Mouse (Mus musculus): ENCODE results near the gene Hdac10. TPM values are rescaled to one million over a fixed set of nuclear protein-coding genes. Genes with fewer than 3 reads are reported as not detected.

The Hdac10 gene
- total and polyA plus RNA-seq, 3 experiments, result 23.3 to 26.6 TPM; not detected in 1

- peak overlapping the region; percentile 95 for H3K9ac ChIP-seq (ENCODE audit: control insufficient read depth, low read depth, low read length, poor library complexity, severe bottlenecking)
- H3K27ac ChIP-seq (ENCODE audit: control insufficient read depth, low read depth, low read length), result peak overlapping the region; percentile 45; the same call in 1 of the 2 replicates
- H3K9me3 ChIP-seq (replicated peaks; ENCODE audit: insufficient read depth, low read length), result no peaks in the 10 kb centered on the region
- no peaks in the 10 kb centered on the region for H3K27me3 ChIP-seq (ENCODE audit: control insufficient read depth in 1 of 2, insufficient read depth in 2 of 2, low read length in 2 of 2)
- peaks cover 3% of the 10 kb centered on the region; the same call in 1 of the 2 replicates for H3K79me2 ChIP-seq (ENCODE audit: control insufficient read depth, insufficient read depth, low read length, poor library complexity)
- DNase-seq (ENCODE audit: low read depth, low spot score), result peak; percentile 58
- H3K36me3 ChIP-seq (ENCODE audit: control insufficient read depth in 1 of 2, insufficient read depth in 2 of 2, low read length in 2 of 2), result peaks cover 0 to 5% of the 10 kb centered on the region in 2 experiments; a peak in 1 of 4 replicates
- peaks cover 2% of the 10 kb centered on the region in 2 experiments; a peak in 2 of 4 replicates for H3K4me1 ChIP-seq (ENCODE audit: control insufficient read depth in 1 of 2, insufficient read depth in 2 of 2, low read length in 2 of 2)
- TF ChIP-seq UBTF (IDR thresholded peaks at IDR 0.05; ENCODE audit: borderline replicate concordance, insufficient read depth, low read depth, low read length) (0 out of 2 replicates have a peak, but pooled peaks have one; percentile 70), MXI1 (IDR thresholded peaks at IDR 0.05; ENCODE audit: low read depth, low read length) (0 out of 2 replicates have a peak, but pooled peaks have one; percentile 0), ZC3H11A (IDR thresholded peaks at IDR 0.05; ENCODE audit: low read depth, low read length) (no peak), GATA1 (IDR thresholded peaks at IDR 0.05; ENCODE audit: low read depth, low read length) (no peak)
- peak overlapping the region; percentile 84 to 86 for H3K4me3 ChIP-seq (ENCODE audit: control insufficient read depth in 1 of 2, insufficient read depth in 1 of 2, low read depth in 2 of 2, low read length in 2 of 2)
These were observed 39.0 kb downstream of the Hdac10 start for GRCm38 (mm10) chr15:89089248-89090051.

DNA sequence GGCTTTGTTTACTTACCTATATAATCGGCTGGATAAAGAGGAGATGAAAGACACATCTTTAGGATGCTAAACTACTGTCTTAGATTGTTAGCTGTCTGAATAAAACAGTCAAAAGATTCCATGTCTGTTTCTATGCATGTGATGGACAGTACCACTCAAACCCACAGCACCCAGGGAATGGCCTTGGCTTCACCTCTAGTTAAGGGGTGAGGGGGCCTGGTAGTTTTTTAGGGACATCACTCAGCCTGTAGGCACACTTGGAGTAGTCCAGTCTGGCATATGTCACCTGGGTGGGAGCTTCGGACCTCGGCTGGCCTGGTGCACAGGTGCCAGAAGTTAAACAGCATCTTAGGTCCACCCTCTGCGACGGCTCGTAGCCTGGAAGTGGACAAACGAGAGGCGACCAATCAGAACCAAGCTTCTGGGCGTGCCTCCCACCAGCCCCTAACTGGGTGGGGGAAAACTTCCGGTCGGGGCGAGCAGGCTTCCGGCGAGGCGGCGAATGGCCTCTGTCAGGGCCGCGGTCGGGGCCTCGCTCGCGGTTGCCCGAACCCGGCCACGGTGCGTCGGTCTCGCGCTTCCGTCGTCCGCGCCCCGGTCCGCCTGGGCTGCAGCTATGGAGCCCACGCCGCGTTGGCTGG is 39.8 kb downstream of the Hdac10 start, which contains the start of gene Selenoo:
TSS of gene Selenoo (plus strand) at position 478 of the 641 bp plus-strand sequence.
- peak within 1 kb of the TSS; percentile 95 for H3K9ac ChIP-seq (ENCODE audit: control insufficient read depth, low read depth, low read length, poor library complexity, severe bottlenecking)
- peak; percentile 91 for DNase-seq (ENCODE audit: low read depth, low spot score)
- peaks cover 3% of the 10 kb centered on the region; the same call in 1 of the 2 replicates for H3K79me2 ChIP-seq (ENCODE audit: control insufficient read depth, insufficient read depth, low read length, poor library complexity)
- H3K4me1 ChIP-seq (ENCODE audit: control insufficient read depth in 1 of 2, insufficient read depth in 2 of 2, low read length in 2 of 2), result peaks cover 2% of the 10 kb centered on the region in 2 experiments; a peak in 2 of 4 replicates
- no peaks in the 10 kb centered on the region for H3K27me3 ChIP-seq (ENCODE audit: control insufficient read depth in 1 of 2, insufficient read depth in 2 of 2, low read length in 2 of 2)
- no peaks in the 10 kb centered on the region for H3K9me3 ChIP-seq (replicated peaks; ENCODE audit: insufficient read depth, low read length)
- H3K36me3 ChIP-seq (ENCODE audit: control insufficient read depth in 1 of 2, insufficient read depth in 2 of 2, low read length in 2 of 2), result no peaks in the 10 kb centered on the region; a peak in 1 of 4 replicates
- H3K27ac ChIP-seq (ENCODE audit: control insufficient read depth, low read depth, low read length), result peak within 1 kb of the TSS; percentile 45; the same call in 1 of the 2 replicates
- H3K4me3 ChIP-seq (ENCODE audit: control insufficient read depth in 1 of 2, insufficient read depth in 1 of 2, low read depth in 2 of 2, low read length in 2 of 2), result peak within 1 kb of the TSS; percentile 84 to 86
- TF ChIP-seq KAT2A (conservative IDR thresholded peaks at IDR 0.05; ENCODE audit: low read depth, low read length) (no peak; the same call in 1 of the 2 replicates), ELF1 (IDR thresholded peaks at IDR 0.05; ENCODE audit: low read depth, low read length) (peak; percentile 74), ZKSCAN1 (IDR thresholded peaks at IDR 0.05; ENCODE audit: low read depth, low read length) (no peak), MEF2A (IDR thresholded peaks at IDR 0.05; ENCODE audit: extremely low read depth, insufficient replicate concordance, low read depth, low read length, poor library complexity, severe bottlenecking) (no peak), POLR2A (IDR thresholded peaks at IDR 0.05; ENCODE audit: control insufficient read depth in 1 of 2, insufficient read depth in 1 of 2, low read depth in 1 of 2, low read length in 2 of 2, poor library complexity in 1 of 2) (peak; percentile 86 to 93), CTCF (IDR thresholded peaks at IDR 0.05 in 2 of 3, conservative IDR thresholded peaks at IDR 0.05 in 1 of 3; ENCODE audit: control insufficient read depth in 1 of 3, insufficient read depth in 1 of 3, low read depth in 2 of 3, low read length in 3 of 3, poor library complexity in 1 of 3, severe bottlenecking in 1 of 3) (no peak), POLR2AphosphoS5 (IDR thresholded peaks at IDR 0.05; ENCODE audit: borderline replicate concordance, low read depth, low read length) (no peak), HCFC1 (IDR thresholded peaks at IDR 0.05; ENCODE audit: low read depth, low read length) (peak; percentile 85), CHD2 (IDR thresholded peaks at IDR 0.05; ENCODE audit: low read length) (no peak), USF1 (IDR thresholded peaks at IDR 0.05; ENCODE audit: low read depth, low read length) (no peak), E2F4 (IDR thresholded peaks at IDR 0.05; ENCODE audit: borderline replicate concordance, low read depth, low read length) (no peak), USF2 (IDR thresholded peaks at IDR 0.05; ENCODE audit: borderline replicate concordance in 1 of 2, insufficient read depth in 1 of 2, low read depth in 1 of 2, low read length in 2 of 2) (no peak), MYC (IDR thresholded peaks at IDR 0.05; ENCODE audit: low read depth, low read length) (no peak; the same call in 1 of the 2 replicates), GATA1 (IDR thresholded peaks at IDR 0.05; ENCODE audit: low read depth, low read length) (no peak), TAL1 (IDR thresholded peaks at IDR 0.05; ENCODE audit: low read length) (no peak), CHD1 (IDR thresholded peaks at IDR 0.05; ENCODE audit: low read depth, low read length) (no peak), JUND (IDR thresholded peaks at IDR 0.05; ENCODE audit: low read depth, low read length) (no peak), BHLHE40 (IDR thresholded peaks at IDR 0.05; ENCODE audit: borderline replicate concordance, low read depth, low read length) (no peak), SIN3A (IDR thresholded peaks at IDR 0.05; ENCODE audit: low read length) (peak; percentile 78; the same call in 1 of the 2 replicates), EP300 (IDR thresholded peaks at IDR 0.05; ENCODE audit: low read depth in 1 of 2, low read length in 2 of 2) (no peak), MXI1 (IDR thresholded peaks at IDR 0.05; ENCODE audit: low read depth, low read length) (0 out of 2 replicates have a peak, but pooled peaks have one; percentile 46), MAX (IDR thresholded peaks at IDR 0.05; ENCODE audit: low read length) (peak; percentile 49; the same call in 1 of the 2 replicates), ZMIZ1 (IDR thresholded peaks at IDR 0.05; ENCODE audit: low read depth, low read length) (peak; percentile 88), NELFE (IDR thresholded peaks at IDR 0.05; ENCODE audit: low read depth, low read length) (peak; percentile 86), TCF12 (IDR thresholded peaks at IDR 0.05; ENCODE audit: low read depth, low read length) (peak; percentile 47)
